Mouse (Mus musculus): ENCODE measurements at regions not wholly inside any gene's neighbourhood (a gene's known extent, or its start where the extent isn't known, plus 50 kb on each side); places are given as distances from the start of the nearest gene placed in this dataset.

GRCm38 (mm10) chr12:29160920-29161319, 367.3 kb upstream of the Myt1l start:
- TF ChIP-seq MYC (IDR thresholded peaks at IDR 0.05; ENCODE audit: low read depth, low read length) (no peak), KAT2A (conservative IDR thresholded peaks at IDR 0.05; ENCODE audit: low read depth, low read length) (no peak), CHD2 (IDR thresholded peaks at IDR 0.05; ENCODE audit: low read length) (no peak), HCFC1 (IDR thresholded peaks at IDR 0.05; ENCODE audit: low read depth, low read length) (no peak), NRF1 (IDR thresholded peaks at IDR 0.05; ENCODE audit: insufficient read depth, low read depth, low read length, poor library complexity, severe bottlenecking) (no peak), ZC3H11A (IDR thresholded peaks at IDR 0.05; ENCODE audit: low read depth, low read length) (no peak), MAX (IDR thresholded peaks at IDR 0.05; ENCODE audit: low read length) (no peak), MYB (IDR thresholded peaks at IDR 0.05; ENCODE audit: low read depth, low read length) (no peak), MEF2A (IDR thresholded peaks at IDR 0.05; ENCODE audit: extremely low read depth, insufficient replicate concordance, low read depth, low read length, poor library complexity, severe bottlenecking) (no peak)
- no peak for DNase-seq (ENCODE audit: low read depth, low spot score)
- no peak overlapping the region for H3K9ac ChIP-seq (ENCODE audit: control insufficient read depth, low read depth, low read length, poor library complexity, severe bottlenecking)
- no peaks in the 10 kb centered on the region for H3K27me3 ChIP-seq (ENCODE audit: control insufficient read depth in 1 of 2, insufficient read depth in 2 of 2, low read length in 2 of 2)
- no peaks in the 10 kb centered on the region for H3K79me2 ChIP-seq (ENCODE audit: control insufficient read depth, insufficient read depth, low read length, poor library complexity)
- no peaks in the 10 kb centered on the region for H3K4me1 ChIP-seq (ENCODE audit: control insufficient read depth in 1 of 2, insufficient read depth in 2 of 2, low read length in 2 of 2)
- no peaks in the 10 kb centered on the region for H3K36me3 ChIP-seq (ENCODE audit: control insufficient read depth in 1 of 2, insufficient read depth in 2 of 2, low read length in 2 of 2)
- H3K27ac ChIP-seq (ENCODE audit: control insufficient read depth, low read depth, low read length): no peak overlapping the region
- H3K9me3 ChIP-seq (replicated peaks; ENCODE audit: insufficient read depth, low read length): no peaks in the 10 kb centered on the region
- H3K4me3 ChIP-seq (ENCODE audit: control insufficient read depth in 1 of 2, insufficient read depth in 1 of 2, low read depth in 2 of 2, low read length in 2 of 2): no peak overlapping the region

DNA sequence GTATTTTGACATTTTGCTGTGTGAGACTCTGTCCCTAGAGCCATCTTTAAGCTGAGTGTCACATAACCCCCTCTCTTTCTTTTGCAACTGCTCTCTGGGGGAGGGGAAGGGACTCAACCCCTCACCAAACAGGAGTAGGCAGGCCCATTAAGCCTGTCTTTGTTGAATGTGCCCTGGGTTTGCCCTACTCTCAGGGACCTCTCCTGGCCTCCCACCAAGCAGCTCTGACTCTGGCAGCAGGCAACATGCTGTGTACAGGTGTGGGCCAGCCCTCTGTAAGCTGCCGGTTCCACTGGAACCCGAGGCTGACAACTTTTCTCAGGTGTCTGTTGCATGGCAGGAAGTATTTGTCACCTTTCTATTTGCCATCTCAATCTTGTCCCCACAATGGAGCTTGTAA, 366.6 kb upstream of the Myt1l start:
- H3K27ac ChIP-seq (ENCODE audit: control insufficient read depth, low read depth, low read length): no peak overlapping the region
- H3K9me3 ChIP-seq (replicated peaks; ENCODE audit: insufficient read depth, low read length): no peaks in the 10 kb centered on the region
- no peaks in the 10 kb centered on the region for H3K4me1 ChIP-seq (ENCODE audit: control insufficient read depth in 1 of 2, insufficient read depth in 2 of 2, low read length in 2 of 2)
- no peaks in the 10 kb centered on the region for H3K27me3 ChIP-seq (ENCODE audit: control insufficient read depth in 1 of 2, insufficient read depth in 2 of 2, low read length in 2 of 2)
- no peak overlapping the region for H3K4me3 ChIP-seq (ENCODE audit: control insufficient read depth in 1 of 2, insufficient read depth in 1 of 2, low read depth in 2 of 2, low read length in 2 of 2)
- H3K79me2 ChIP-seq (ENCODE audit: control insufficient read depth, insufficient read depth, low read length, poor library complexity): no peaks in the 10 kb centered on the region
- H3K36me3 ChIP-seq (ENCODE audit: control insufficient read depth in 1 of 2, insufficient read depth in 2 of 2, low read length in 2 of 2): no peaks in the 10 kb centered on the region
- TF ChIP-seq EP300 (IDR thresholded peaks at IDR 0.05; ENCODE audit: low read depth in 1 of 2, low read length in 2 of 2): no peak
- no peak for TF ChIP-seq MAX (IDR thresholded peaks at IDR 0.05; ENCODE audit: low read length)
- no peak overlapping the region for H3K9ac ChIP-seq (ENCODE audit: control insufficient read depth, low read depth, low read length, poor library complexity, severe bottlenecking)
- no peak for DNase-seq (ENCODE audit: low read depth, low spot score)

DNA sequence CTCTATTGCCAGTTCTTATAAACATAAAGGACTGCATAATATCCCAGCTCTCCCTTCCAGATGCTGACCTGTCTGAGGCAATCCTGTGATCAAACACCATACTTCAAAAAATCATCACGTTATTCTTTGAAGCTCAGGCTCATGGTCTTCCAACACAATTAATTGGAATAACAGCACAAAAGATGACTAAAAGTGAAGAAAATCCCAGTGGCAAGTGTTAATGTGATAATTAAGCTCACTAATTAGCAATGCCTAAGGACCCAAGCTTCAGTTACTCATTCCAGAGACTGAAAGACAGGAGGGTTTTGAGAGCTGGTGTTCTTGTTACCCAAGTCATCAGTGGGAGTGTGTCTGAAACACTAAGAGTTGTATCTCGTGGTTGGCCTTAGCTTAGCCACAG, 363.5 kb upstream of the Myt1l start:
- H3K36me3 ChIP-seq (ENCODE audit: control insufficient read depth in 1 of 2, insufficient read depth in 2 of 2, low read length in 2 of 2): no peaks in the 10 kb centered on the region
- no peak for DNase-seq (ENCODE audit: low read depth, low spot score)
- H3K4me1 ChIP-seq (ENCODE audit: control insufficient read depth in 1 of 2, insufficient read depth in 2 of 2, low read length in 2 of 2): no peaks in the 10 kb centered on the region
- H3K9me3 ChIP-seq (replicated peaks; ENCODE audit: insufficient read depth, low read length): no peaks in the 10 kb centered on the region
- no peak overlapping the region for H3K27ac ChIP-seq (ENCODE audit: control insufficient read depth, low read depth, low read length)
- H3K4me3 ChIP-seq (ENCODE audit: control insufficient read depth in 1 of 2, insufficient read depth in 1 of 2, low read depth in 2 of 2, low read length in 2 of 2): no peak overlapping the region
- H3K79me2 ChIP-seq (ENCODE audit: control insufficient read depth, insufficient read depth, low read length, poor library complexity): no peaks in the 10 kb centered on the region
- H3K27me3 ChIP-seq (ENCODE audit: control insufficient read depth in 1 of 2, insufficient read depth in 2 of 2, low read length in 2 of 2): no peaks in the 10 kb centered on the region
- no peak overlapping the region for H3K9ac ChIP-seq (ENCODE audit: control insufficient read depth, low read depth, low read length, poor library complexity, severe bottlenecking)
- no peak for TF ChIP-seq EP300 (IDR thresholded peaks at IDR 0.05; ENCODE audit: low read depth in 1 of 2, low read length in 2 of 2)
- no peak for TF ChIP-seq MAFK (IDR thresholded peaks at IDR 0.05; ENCODE audit: borderline replicate concordance, low read depth, low read length)
- no peak for TF ChIP-seq GABPA (IDR thresholded peaks at IDR 0.05; ENCODE audit: low read depth, low read length)
- TF ChIP-seq USF2 (IDR thresholded peaks at IDR 0.05; ENCODE audit: borderline replicate concordance in 1 of 2, insufficient read depth in 1 of 2, low read depth in 1 of 2, low read length in 2 of 2): no peak
- no peak for TF ChIP-seq CHD1 (IDR thresholded peaks at IDR 0.05; ENCODE audit: low read depth, low read length)
- TF ChIP-seq E2F4 (IDR thresholded peaks at IDR 0.05; ENCODE audit: borderline replicate concordance, low read depth, low read length): no peak
- TF ChIP-seq NRF1 (IDR thresholded peaks at IDR 0.05; ENCODE audit: insufficient read depth, low read depth, low read length, poor library complexity, severe bottlenecking): no peak
- TF ChIP-seq POLR2AphosphoS2 (IDR thresholded peaks at IDR 0.05; ENCODE audit: low read length): no peak
- no peak for TF ChIP-seq MAX (IDR thresholded peaks at IDR 0.05; ENCODE audit: low read length)
- TF ChIP-seq KAT2A (conservative IDR thresholded peaks at IDR 0.05; ENCODE audit: low read depth, low read length): no peak
- no peak for TF ChIP-seq BHLHE40 (IDR thresholded peaks at IDR 0.05; ENCODE audit: borderline replicate concordance, low read depth, low read length)
- no peak for TF ChIP-seq UBTF (IDR thresholded peaks at IDR 0.05; ENCODE audit: borderline replicate concordance, insufficient read depth, low read depth, low read length)
- no peak for TF ChIP-seq RAD21 (IDR thresholded peaks at IDR 0.05; ENCODE audit: low read depth, low read length)

All from MEL (cell line).